Mouse (Mus musculus): ENCODE data around the gene Mllt6. TPM values are rescaled to one million over a fixed set of nuclear protein-coding genes. Genes with fewer than 3 reads are reported as not detected.
A peak's percentile ranks its signal among the peaks of the same experiment; 100 is the strongest.

The Mllt6 gene
- polyA plus RNA-seq, 1 experiment from 2014 or later: 0.32 TPM

DNA sequence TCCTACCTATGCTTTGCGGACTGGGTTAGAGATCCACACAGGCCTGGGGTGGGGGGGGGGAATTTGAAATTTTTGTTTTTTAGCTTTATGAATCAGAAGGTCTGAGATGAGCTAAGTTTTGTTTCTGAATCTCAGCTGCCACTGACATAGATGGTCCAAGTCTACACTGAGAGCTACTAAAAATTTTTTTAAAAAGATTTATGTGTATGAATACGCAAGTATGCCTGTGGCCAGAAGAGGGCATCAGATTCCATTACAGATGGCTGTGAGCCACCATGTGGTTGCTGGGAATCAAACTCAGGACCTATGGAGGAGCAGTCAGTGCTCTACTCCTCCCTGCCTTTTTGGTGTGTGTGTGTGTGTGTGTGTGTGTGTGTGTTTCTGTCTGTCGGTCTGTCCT lies 51.1 kb downstream of the Mllt6 start:
- H3K9ac ChIP-seq: no peak overlapping the region
- H3K27ac ChIP-seq: no peak overlapping the region
- H3K4me2 ChIP-seq: no peak overlapping the region
- no peaks in the 10 kb centered on the region for H3K27me3 ChIP-seq (replicated peaks)
- H3K36me3 ChIP-seq: peaks cover 80% of the 10 kb centered on the region
- 86% methylated on average over 3 of the region's 3 CpGs for WGBS (ENCODE audit: insufficient replicate concordance)
- no peak overlapping the region for H3K4me3 ChIP-seq
- H3K9me3 ChIP-seq (replicated peaks): no peaks in the 10 kb centered on the region
- H3K4me1 ChIP-seq: peaks cover 9% of the 10 kb centered on the region; the same call in 1 of the 2 replicates
- ATAC-seq: no peak

- Histone ChIP-seq H3K9me3 (replicated peaks) (no peaks in the 10 kb centered on the region), H3K27me3 (replicated peaks) (no peaks in the 10 kb centered on the region), H3K4me1 (peaks cover 11% of the 10 kb centered on the region; the same call in 1 of the 2 replicates), H3K36me3 (peaks cover 86% of the 10 kb centered on the region), H3K4me2 (no peak overlapping the region), H3K27ac (no peak overlapping the region), H3K9ac (no peak overlapping the region), H3K4me3 (no peak overlapping the region)
- no peak for ATAC-seq
- WGBS (ENCODE audit: insufficient replicate concordance): 68% methylated on average over 14 of the region's 14 CpGs
Measured at GRCm38 (mm10) chr11:97714784-97715760, 51.9 kb downstream of the Mllt6 start.

DNA sequence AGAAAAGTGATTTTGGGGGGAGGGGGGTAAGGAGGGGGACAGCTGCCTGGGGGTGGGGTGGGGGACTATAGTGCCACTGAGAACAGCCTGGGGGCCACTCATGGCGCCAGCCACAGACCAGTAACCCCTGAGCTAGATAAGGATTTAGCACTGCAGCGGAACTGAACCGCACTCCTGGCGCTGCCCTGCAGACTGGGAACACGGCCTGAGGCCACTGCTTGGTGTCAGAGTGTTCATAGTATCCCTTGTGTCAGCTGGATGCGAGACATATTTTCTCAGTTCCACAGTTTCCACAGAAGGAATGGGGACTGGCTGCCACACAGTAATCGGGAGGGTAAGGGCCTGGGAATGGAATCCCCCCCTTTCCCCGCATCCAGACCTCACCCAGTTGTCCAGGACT lies 52.8 kb downstream of the Mllt6 start:
- H3K36me3 ChIP-seq: peaks cover 88% of the 10 kb centered on the region
- WGBS (ENCODE audit: insufficient replicate concordance): 79% methylated on average over 8 of the region's 8 CpGs

GRCm38 (mm10) chr11:97717369-97718280 lies 54.4 kb downstream of the Mllt6 start:
- no peak for ATAC-seq
- peaks cover 88% of the 10 kb centered on the region for H3K36me3 ChIP-seq
- peaks cover 9% of the 10 kb centered on the region; the same call in 1 of the 2 replicates for H3K9me3 ChIP-seq (replicated peaks)
- no peak overlapping the region for H3K4me3 ChIP-seq
- H3K4me2 ChIP-seq: no peak overlapping the region
- no peak overlapping the region for H3K9ac ChIP-seq
- peaks cover 11% of the 10 kb centered on the region; the same call in 1 of the 2 replicates for H3K4me1 ChIP-seq
- no peaks in the 10 kb centered on the region for H3K27me3 ChIP-seq (replicated peaks)
- H3K27ac ChIP-seq: no peak overlapping the region
- WGBS (ENCODE audit: insufficient replicate concordance): 80% methylated on average over 26 of the region's 26 CpGs

More for the DNA sequence above, 52.8 kb downstream of the Mllt6 start:
- H3K4me3 ChIP-seq: no peak overlapping the region
- H3K27me3 ChIP-seq (replicated peaks): no peaks in the 10 kb centered on the region
- no peak overlapping the region for H3K9ac ChIP-seq
- H3K4me1 ChIP-seq: peaks cover 11% of the 10 kb centered on the region; the same call in 1 of the 2 replicates
- no peak overlapping the region for H3K27ac ChIP-seq
- H3K4me2 ChIP-seq: no peak overlapping the region
- ATAC-seq: no peak
- H3K9me3 ChIP-seq (replicated peaks): 0 out of 2 replicates have a peak, but pooled peaks cover under 1% of the 10 kb centered on the region

- Histone ChIP-seq H3K27me3 (replicated peaks) (no peaks in the 10 kb centered on the region), H3K36me3 (peaks cover 88% of the 10 kb centered on the region), H3K27ac (peak overlapping the region; percentile 53; the same call in 1 of the 2 replicates), H3K4me1 (peaks cover 11% of the 10 kb centered on the region; the same call in 1 of the 2 replicates), H3K4me2 (no peak overlapping the region), H3K4me3 (no peak overlapping the region), H3K9me3 (replicated peaks) (peaks cover 9% of the 10 kb centered on the region; the same call in 1 of the 2 replicates), H3K9ac (no peak overlapping the region)
- ATAC-seq: peak; percentile 19; the same call in 1 of the 2 replicates
- WGBS (ENCODE audit: insufficient replicate concordance): 55% methylated on average over 15 of the region's 15 CpGs
Measured at GRCm38 (mm10) chr11:97718281-97718860, 55.2 kb downstream of the Mllt6 start.

DNA sequence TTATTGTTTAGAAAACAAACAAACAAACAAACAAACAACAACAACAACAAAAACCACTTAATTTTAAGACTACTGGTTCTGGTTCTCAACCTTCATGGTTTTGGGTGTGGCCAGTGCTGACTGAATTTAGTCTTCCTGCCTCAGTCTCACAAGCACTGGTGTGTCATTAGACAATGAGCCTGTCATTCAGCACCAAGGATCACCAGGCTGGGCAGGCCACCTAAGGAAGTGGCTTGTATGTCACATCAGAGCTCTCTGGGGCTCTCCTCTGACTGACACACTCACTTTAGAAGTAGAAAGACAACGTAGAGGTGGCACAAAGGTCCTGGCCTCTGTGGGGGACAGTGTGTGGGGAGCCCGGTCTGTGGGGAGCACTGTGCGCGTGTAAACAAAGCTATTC lies 55.8 kb downstream of the Mllt6 start:
- WGBS (ENCODE audit: insufficient replicate concordance): 83% methylated on average over 4 of the region's 4 CpGs
- peak overlapping the region; percentile 53; the same call in 1 of the 2 replicates for H3K27ac ChIP-seq
- no peak for ATAC-seq
- H3K4me3 ChIP-seq: no peak overlapping the region
- H3K9me3 ChIP-seq (replicated peaks): peaks cover 9% of the 10 kb centered on the region; the same call in 1 of the 2 replicates
- peaks cover 11% of the 10 kb centered on the region; the same call in 1 of the 2 replicates for H3K4me1 ChIP-seq
- H3K36me3 ChIP-seq: peaks cover 88% of the 10 kb centered on the region
- no peak overlapping the region for H3K4me2 ChIP-seq
- no peak overlapping the region for H3K9ac ChIP-seq
- H3K27me3 ChIP-seq (replicated peaks): no peaks in the 10 kb centered on the region

DNA sequence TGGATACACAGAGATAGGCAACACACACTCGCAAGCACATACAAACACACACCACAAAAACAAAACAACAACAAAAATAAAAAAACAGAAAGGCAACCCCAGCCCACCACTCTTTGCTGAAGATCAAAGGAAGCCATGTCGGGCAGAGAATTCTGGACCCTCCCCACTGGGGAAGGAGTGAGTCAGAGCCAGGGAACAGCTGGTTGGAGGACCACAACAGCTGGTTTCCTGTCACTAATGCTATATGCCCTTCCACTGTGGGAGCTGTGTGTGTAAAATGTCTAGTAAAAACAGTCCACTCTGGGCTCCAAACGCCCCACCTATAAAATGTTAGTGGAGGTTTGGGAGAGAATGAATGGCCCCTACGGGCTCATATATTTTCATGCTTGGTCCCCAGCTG lies 58.1 kb downstream of the Mllt6 start:
- peaks cover 96% of the 10 kb centered on the region for H3K36me3 ChIP-seq

DNA sequence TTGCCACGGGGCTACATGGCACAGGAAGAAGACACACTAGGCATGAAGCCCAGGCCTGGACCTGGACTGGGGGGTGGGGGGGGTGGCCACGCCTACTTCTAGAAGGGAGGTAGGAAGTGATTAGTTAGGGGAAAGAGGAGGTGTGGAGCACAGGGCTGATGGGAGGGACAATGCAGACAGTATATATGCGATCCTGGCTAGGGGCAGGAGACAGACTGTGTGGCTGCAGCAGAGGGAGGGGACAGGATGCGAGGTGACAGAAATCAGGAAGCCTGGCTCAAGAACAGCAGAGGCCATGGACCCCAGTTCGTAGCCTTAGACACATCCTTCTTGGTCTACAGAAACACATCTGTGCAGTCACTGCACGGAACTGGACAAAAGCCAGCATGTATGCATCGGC lies 60.5 kb downstream of the Mllt6 start:
- ATAC-seq: peak; percentile 42; the same call in 1 of the 2 replicates
- Histone ChIP-seq H3K4me3 (no peak overlapping the region), H3K9me3 (replicated peaks) (peaks cover 9% of the 10 kb centered on the region; the same call in 1 of the 2 replicates), H3K36me3 (peaks cover 100% of the 10 kb centered on the region), H3K4me1 (peaks cover 15% of the 10 kb centered on the region; the same call in 1 of the 2 replicates), H3K27ac (no peak overlapping the region), H3K27me3 (replicated peaks) (no peaks in the 10 kb centered on the region), H3K9ac (no peak overlapping the region), H3K4me2 (no peak overlapping the region)
- WGBS (ENCODE audit: insufficient replicate concordance): 44% methylated on average over 7 of the region's 7 CpGs

More for the DNA sequence above, 58.1 kb downstream of the Mllt6 start:
- Histone ChIP-seq H3K9me3 (replicated peaks) (peaks cover 9% of the 10 kb centered on the region; the same call in 1 of the 2 replicates), H3K4me1 (peaks cover 11% of the 10 kb centered on the region; the same call in 1 of the 2 replicates), H3K27me3 (replicated peaks) (no peaks in the 10 kb centered on the region), H3K4me2 (no peak overlapping the region), H3K4me3 (no peak overlapping the region), H3K27ac (no peak overlapping the region), H3K9ac (no peak overlapping the region)
- ATAC-seq: no peak
- WGBS (ENCODE audit: insufficient replicate concordance): 80% methylated on average over 4 of the region's 4 CpGs

- no peak for ATAC-seq
- peaks cover 88% of the 10 kb centered on the region for H3K36me3 ChIP-seq
Measured at GRCm38 (mm10) chr11:97728311-97728710, 65.1 kb downstream of the Mllt6 start.

GRCm38 (mm10) chr11:97728730-97729129 lies 65.5 kb downstream of the Mllt6 start:
- Histone ChIP-seq H3K4me2 (peak overlapping the region; percentile 23), H3K4me3 (no peak overlapping the region), H3K27me3 (replicated peaks) (no peaks in the 10 kb centered on the region), H3K27ac (no peak overlapping the region), H3K9me3 (replicated peaks) (no peaks in the 10 kb centered on the region), H3K36me3 (peaks cover 84% of the 10 kb centered on the region), H3K4me1 (peaks cover 16% of the 10 kb centered on the region), H3K9ac (no peak overlapping the region)
- 62% methylated on average over 7 of the region's 7 CpGs for WGBS (ENCODE audit: insufficient replicate concordance)
- ATAC-seq: no peak

More at GRCm38 (mm10) chr11:97728311-97728710, 65.1 kb downstream of the Mllt6 start:
- no peaks in the 10 kb centered on the region for H3K27me3 ChIP-seq (replicated peaks)
- peaks cover 13% of the 10 kb centered on the region; the same call in 1 of the 2 replicates for H3K4me1 ChIP-seq
- H3K27ac ChIP-seq: no peak overlapping the region
- peak overlapping the region; percentile 23 for H3K4me2 ChIP-seq
- H3K9me3 ChIP-seq (replicated peaks): no peaks in the 10 kb centered on the region
- no peak overlapping the region for H3K9ac ChIP-seq
- no peak overlapping the region for H3K4me3 ChIP-seq
- 55% methylated on average over 7 of the region's 7 CpGs for WGBS (ENCODE audit: insufficient replicate concordance)

DNA sequence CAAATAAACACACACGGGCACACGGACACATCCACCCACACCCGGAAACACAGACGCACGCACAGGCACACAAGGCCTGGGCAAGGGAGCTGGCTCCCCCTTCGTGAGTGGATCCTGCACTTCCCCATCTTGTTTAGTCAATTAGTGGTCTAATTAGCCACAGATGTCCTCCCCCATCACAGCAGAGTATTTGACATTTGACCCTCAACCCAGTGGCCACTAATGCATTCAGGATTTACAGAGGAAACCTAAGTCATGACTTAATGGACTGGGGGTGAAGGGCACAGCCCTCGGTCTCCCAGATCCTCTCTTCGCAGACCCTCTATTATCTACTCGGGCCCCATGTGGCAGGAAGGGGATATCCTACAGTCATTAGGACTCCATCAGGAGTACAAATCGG lies 70.5 kb downstream of the Mllt6 start:
- no peak overlapping the region for H3K27ac ChIP-seq
- peaks cover 13% of the 10 kb centered on the region for H3K4me1 ChIP-seq
- WGBS (ENCODE audit: insufficient replicate concordance): 40% methylated on average over 10 of the region's 10 CpGs
- ATAC-seq: no peak
- H3K4me3 ChIP-seq: no peak overlapping the region
- peaks cover 35% of the 10 kb centered on the region for H3K36me3 ChIP-seq
- H3K4me2 ChIP-seq: no peak overlapping the region
- no peak overlapping the region for H3K9ac ChIP-seq
- no peaks in the 10 kb centered on the region for H3K27me3 ChIP-seq (replicated peaks)
- H3K9me3 ChIP-seq (replicated peaks): no peaks in the 10 kb centered on the region

All from liver, embryonic 12.5 days (tissue).